Mouse (Mus musculus) G1E (cell line): Measurements from ENCODE around the gene Rcan2. TPM values are rescaled to one million over a fixed set of nuclear protein-coding genes. Genes with fewer than 3 reads are reported as not detected.

ENCODE experiments used
- ATAC-seq: 2 replicates; pipeline ENCODE4 v1.8.0; 2016; ENCODE audit warnings: mild to moderate bottlenecking; ENCODE audit not compliant: insufficient number of reproducible peaks, poor library complexity, low FRiP score, severe bottlenecking; ENCODE audit errors: extremely low read depth
- DNase-seq: peaks from one replicate; pipeline ENCODE4 v3.0.0; 2012; ENCODE audit warnings: low spot score
- H3K27me3 ChIP-seq: 2 replicates; pipeline ENCODE4 v1.6.1; 2012; ENCODE audit warnings: mild to moderate bottlenecking, low read length, inconsistent platforms; ENCODE audit not compliant: insufficient read depth
- H3K36me3 ChIP-seq: replicated peaks from 2 replicates; pipeline ENCODE3; 2012; ENCODE audit warnings: mild to moderate bottlenecking, inconsistent platforms
- H3K4me1 ChIP-seq: 2 replicates; pipeline ENCODE4 v1.6.1; 2012; ENCODE audit warnings: low read depth, low read length, inconsistent platforms, mixed read lengths; ENCODE audit not compliant: insufficient read depth
- H3K4me3 ChIP-seq: 2 replicates; pipeline ENCODE4 v1.5.1; 2012; ENCODE audit warnings: low read depth, mild to moderate bottlenecking, inconsistent platforms, low read length, moderate library complexity, mixed read lengths
- H3K9me3 ChIP-seq: replicated peaks from 2 replicates; pipeline ENCODE4 v1.6.1; 2012; ENCODE audit warnings: inconsistent platforms
- CTCF ChIP-seq: IDR thresholded peaks from 2 replicates; pipeline ENCODE4 v1.5.1; 2012; ENCODE audit warnings: low read depth, low read length, inconsistent platforms, mixed read lengths
- GATA1 ChIP-seq: IDR thresholded peaks from 2 replicates; pipeline ENCODE4 v1.6.1; 2012; ENCODE audit warnings: borderline replicate concordance, low read length, inconsistent platforms, mixed read lengths
- GATA2 ChIP-seq: IDR thresholded peaks from 2 replicates; pipeline ENCODE4 v1.6.1; 2012; ENCODE audit warnings: low read depth, low read length, inconsistent platforms, borderline replicate concordance
- POLR2AphosphoS5 ChIP-seq: IDR thresholded peaks from 2 replicates; pipeline ENCODE4 v1.6.1; 2012; ENCODE audit warnings: low read depth, low read length, inconsistent platforms; ENCODE audit not compliant: insufficient replicate concordance
- TAL1 ChIP-seq: conservative IDR thresholded peaks from 2 replicates; pipeline ENCODE4 v1.6.1; 2012; ENCODE audit warnings: low read depth, low read length, inconsistent platforms, mixed read lengths
- polyA plus RNA-seq: library from polyadenylated mRNA; stranded (reverse); fragments of >175 nt; gene quantifications from 2 replicates; pipeline ENCODE4 v1.2.3, GENCODE M21; 2012
- total RNA-seq, 2 experiments: library from RNA; stranded (forward) in 1 of 2; stranded (reverse) in 1 of 2; fragments of 200-1000 nt in 1 of 2; fragments of >200 nt in 1 of 2; fragmentation: Nextera tagmentation in 1 of 2; gene quantifications; 2 replicates each; pipeline ENCODE4 v1.2.3; 2014 to 2017

Gene Rcan2
- total and polyA plus RNA-seq, 3 experiments, result 0.11 TPM; not detected in 2

DNA sequence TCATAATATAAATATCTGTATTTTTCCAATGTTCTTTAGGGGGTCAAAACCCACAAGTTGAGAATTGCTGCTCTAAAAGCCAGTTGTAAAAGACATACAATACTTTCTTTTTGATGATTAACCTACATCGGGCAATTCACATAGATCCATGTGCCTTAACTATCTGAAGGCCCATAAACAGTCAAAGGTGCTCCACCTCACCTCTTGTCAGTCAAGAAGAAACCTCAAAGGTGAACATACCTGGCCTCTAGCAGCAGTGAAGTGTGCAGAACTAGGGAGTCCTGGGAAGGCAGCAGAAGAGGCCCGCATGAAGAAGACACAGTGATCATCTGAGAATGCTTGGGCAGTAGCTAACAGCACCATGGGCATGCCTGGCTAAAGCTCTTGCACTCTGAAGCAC is 239.3 kb downstream of the Rcan2 start:
- TF ChIP-seq GATA2 (no peak), GATA1 (no peak), POLR2AphosphoS5 (no peak), TAL1 (no peak), CTCF (no peak)
- ATAC-seq (no peak), DNase-seq (no peak)
- H3K36me3 ChIP-seq, result no peaks in the 10 kb centered on the region
- no peak overlapping the region for H3K4me3 ChIP-seq
- H3K4me1 ChIP-seq, result no peaks in the 10 kb centered on the region
- H3K27me3 ChIP-seq, result no peaks in the 10 kb centered on the region
- H3K9me3 ChIP-seq, result peaks cover 29% of the 10 kb centered on the region

DNA sequence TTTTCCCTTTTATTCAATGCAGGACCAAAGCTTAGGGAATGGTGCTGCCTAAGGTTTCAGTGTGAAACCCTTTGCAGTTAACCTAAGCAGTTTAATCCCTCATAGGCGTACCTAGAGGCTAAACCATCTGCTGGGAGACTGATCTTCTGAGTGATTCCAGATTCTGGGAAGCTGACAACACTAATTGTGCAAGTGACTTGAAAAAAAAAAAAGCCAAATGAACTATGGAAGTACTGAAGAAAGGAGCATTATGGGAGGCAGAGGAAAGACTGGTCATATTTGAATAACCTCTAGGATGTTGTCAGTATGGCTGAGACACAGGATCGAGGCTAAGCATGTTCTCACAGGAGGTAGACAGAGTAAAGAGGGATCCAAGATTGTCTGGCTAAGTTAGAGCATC is 241.2 kb downstream of the Rcan2 start:
- Histone ChIP-seq H3K4me1 (no peaks in the 10 kb centered on the region), H3K36me3 (no peaks in the 10 kb centered on the region), H3K9me3 (peaks cover 30% of the 10 kb centered on the region), H3K4me3 (no peak overlapping the region), H3K27me3 (no peaks in the 10 kb centered on the region)
- TF ChIP-seq TAL1 (no peak), GATA2 (no peak), GATA1 (no peak), CTCF (no peak), POLR2AphosphoS5 (no peak)
- no peak for ATAC-seq
- DNase-seq, result no peak

DNA sequence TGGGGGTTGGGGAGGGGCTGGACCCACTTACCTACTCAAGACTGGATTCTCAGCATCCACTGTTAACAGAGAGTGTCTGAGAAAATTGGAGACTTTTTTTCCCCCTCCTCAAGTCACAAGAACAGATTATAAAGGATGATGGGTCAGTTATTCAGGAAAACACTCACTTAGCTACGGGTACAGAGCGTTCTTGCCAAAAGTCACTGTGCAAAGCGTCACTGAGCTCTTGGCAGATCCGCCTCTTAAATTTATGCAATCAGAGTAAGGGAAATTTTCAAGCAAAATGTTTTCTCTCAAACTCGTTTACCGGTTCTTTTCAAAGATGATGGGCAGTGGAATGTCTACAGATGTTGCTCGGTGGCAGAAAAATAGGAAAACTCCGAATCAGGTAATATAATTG is 241.7 kb downstream of the Rcan2 start:
- Histone ChIP-seq H3K4me1 (no peaks in the 10 kb centered on the region), H3K27me3 (no peaks in the 10 kb centered on the region), H3K9me3 (peaks cover 29% of the 10 kb centered on the region), H3K36me3 (no peaks in the 10 kb centered on the region), H3K4me3 (no peak overlapping the region)
- no peak for TF ChIP-seq CTCF
- no peak for TF ChIP-seq TAL1
- no peak for TF ChIP-seq GATA2
- TF ChIP-seq POLR2AphosphoS5, result no peak
- TF ChIP-seq GATA1, result no peak
- no peak for ATAC-seq
- no peak for DNase-seq

DNA sequence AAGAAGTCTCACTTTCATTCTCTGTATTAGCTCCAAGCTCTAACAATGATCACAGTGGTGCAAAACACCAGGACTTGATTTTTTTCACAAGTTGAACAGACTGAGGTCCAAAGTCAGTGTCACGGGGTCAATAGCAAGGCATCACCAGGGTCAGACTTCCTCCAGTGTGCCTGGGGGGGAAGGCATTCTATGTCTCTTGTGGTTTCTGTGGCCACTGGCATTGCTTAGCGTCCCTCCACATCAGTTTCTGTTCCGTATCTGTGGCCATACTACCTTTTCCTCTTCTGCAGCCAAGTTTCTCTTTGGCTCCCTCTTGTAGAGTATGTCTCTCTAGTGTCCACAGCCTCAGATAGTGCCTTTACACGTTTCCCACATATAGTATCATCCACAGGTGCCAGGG is 252.3 kb downstream of the Rcan2 start:
- H3K27me3 ChIP-seq, result no peaks in the 10 kb centered on the region
- no peaks in the 10 kb centered on the region for H3K36me3 ChIP-seq
- H3K4me1 ChIP-seq, result no peaks in the 10 kb centered on the region
- ATAC-seq (no peak), DNase-seq (no peak)
- peaks cover 30% of the 10 kb centered on the region for H3K9me3 ChIP-seq
- no peak overlapping the region for H3K4me3 ChIP-seq
- no peak for TF ChIP-seq CTCF
- no peak for TF ChIP-seq TAL1
- TF ChIP-seq POLR2AphosphoS5, result no peak
- TF ChIP-seq GATA2, result no peak
- TF ChIP-seq GATA1, result no peak

DNA sequence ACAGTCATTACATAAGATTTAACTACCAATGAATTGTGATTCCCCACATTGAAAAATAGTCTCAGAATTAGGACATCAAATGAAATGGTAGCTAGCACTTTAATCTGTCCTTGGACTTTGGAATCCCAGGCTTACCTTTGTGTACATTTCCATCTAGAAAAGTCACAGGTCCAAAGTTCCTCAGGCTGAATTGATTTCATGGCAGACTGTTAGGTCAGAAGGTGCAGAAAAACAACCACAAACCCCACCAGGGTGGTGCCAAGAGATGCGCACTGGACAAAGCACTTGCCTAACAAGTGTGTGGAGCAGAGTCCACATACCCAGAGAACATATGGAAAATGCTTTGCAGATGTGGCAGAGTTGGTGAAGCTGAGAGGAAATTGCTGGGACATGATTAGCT is 256.0 kb downstream of the Rcan2 start:
- peaks cover 35% of the 10 kb centered on the region for H3K9me3 ChIP-seq
- no peak overlapping the region for H3K4me3 ChIP-seq
- DNase-seq, result no peak
- H3K27me3 ChIP-seq, result no peaks in the 10 kb centered on the region
- H3K4me1 ChIP-seq, result no peaks in the 10 kb centered on the region
- no peaks in the 10 kb centered on the region for H3K36me3 ChIP-seq
- no peak for ATAC-seq
- TF ChIP-seq GATA1 (no peak), GATA2 (no peak), TAL1 (no peak), POLR2AphosphoS5 (no peak), CTCF (no peak)

DNA sequence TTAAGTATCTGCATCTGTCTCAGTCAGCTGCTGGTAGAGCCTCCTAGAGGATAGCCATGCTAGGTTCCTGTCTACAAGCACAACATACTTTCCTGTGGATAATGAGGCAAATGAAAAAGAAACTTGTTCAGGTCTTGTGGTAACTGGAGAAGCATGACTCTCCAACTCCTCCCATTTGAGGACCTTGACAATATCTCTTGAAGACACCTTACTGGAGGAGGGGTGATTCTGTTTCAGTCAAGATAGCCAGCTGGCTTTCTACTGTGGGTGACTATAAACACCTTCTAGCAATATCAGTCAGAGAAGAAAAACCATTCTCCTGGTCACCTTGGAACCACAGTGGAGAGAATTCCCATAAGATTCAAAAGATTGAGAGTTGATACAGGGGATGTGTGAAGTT is 257.0 kb downstream of the Rcan2 start:
- Histone ChIP-seq H3K4me3 (no peak overlapping the region), H3K36me3 (no peaks in the 10 kb centered on the region), H3K4me1 (no peaks in the 10 kb centered on the region), H3K9me3 (peaks cover 38% of the 10 kb centered on the region), H3K27me3 (no peaks in the 10 kb centered on the region)
- ATAC-seq (no peak), DNase-seq (no peak)
- TF ChIP-seq TAL1 (no peak), GATA2 (no peak), CTCF (no peak), GATA1 (no peak), POLR2AphosphoS5 (no peak)

DNA sequence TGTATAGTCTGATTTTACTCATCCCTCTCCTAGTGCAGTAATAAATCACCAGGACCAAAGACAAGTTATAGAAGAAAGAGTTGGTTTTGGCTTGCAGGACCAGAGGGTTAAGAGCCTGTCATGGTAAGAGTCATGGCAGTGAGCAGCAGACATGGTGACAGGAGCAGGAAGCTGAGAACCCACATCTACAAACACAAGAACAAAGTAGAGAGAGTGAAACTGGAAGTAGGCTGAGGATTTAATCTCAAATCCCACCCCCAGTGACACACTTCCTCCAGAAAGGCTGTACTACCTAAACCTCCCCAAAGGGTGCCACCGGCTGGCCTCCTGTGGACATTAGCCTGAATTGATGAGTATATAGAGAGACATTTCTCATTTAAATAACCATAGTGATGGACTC is 259.6 kb downstream of the Rcan2 start:
- H3K4me1 ChIP-seq, result no peaks in the 10 kb centered on the region
- H3K36me3 ChIP-seq, result no peaks in the 10 kb centered on the region
- TF ChIP-seq TAL1 (no peak), CTCF (no peak), POLR2AphosphoS5 (no peak), GATA2 (no peak), GATA1 (no peak)
- H3K4me3 ChIP-seq, result no peak overlapping the region
- no peaks in the 10 kb centered on the region for H3K27me3 ChIP-seq
- DNase-seq (no peak), ATAC-seq (no peak)
- H3K9me3 ChIP-seq, result peaks cover 32% of the 10 kb centered on the region
